Mouse (Mus musculus) midbrain, embryonic 11.5 days (tissue): ENCODE data around the gene C530008M17Rik. TPM values are rescaled to one million over a fixed set of nuclear protein-coding genes. Genes with fewer than 3 reads are reported as not detected.
A peak's percentile ranks its signal among the peaks of the same experiment; 100 is the strongest.

Experiments used
- ATAC-seq: fragments of 200-750 bp; cut with Nextera tagmentation; 2 replicates; pipeline ENCODE4 v1.8.0; 2017; ENCODE audit warnings: moderate TSS enrichment, moderate library complexity; ENCODE audit not compliant: low FRiP score
- DNase-seq: peaks from one replicate; pipeline ENCODE4 v3.0.0; 2015; ENCODE audit warnings: low spot score; ENCODE audit errors: missing footprints
- H3K27ac ChIP-seq: fragments of 300-500 bp; sonication (generic); 2 replicates; pipeline ENCODE4 v1.5.1; 2014; ENCODE audit warnings: low read depth, low read length
- H3K27me3 ChIP-seq: fragments of 300-500 bp; sonication (generic); 2 replicates; pipeline ENCODE4 v1.6.1; 2014; ENCODE audit warnings: mild to moderate bottlenecking, low read length, moderate library complexity, mixed read lengths; ENCODE audit not compliant: control insufficient read depth, insufficient read depth
- H3K36me3 ChIP-seq: fragments of 300-500 bp; sonication (generic); 2 replicates; pipeline ENCODE4 v1.6.1; 2014; ENCODE audit warnings: mild to moderate bottlenecking, low read length, moderate library complexity, mixed read lengths; ENCODE audit not compliant: control insufficient read depth, insufficient read depth
- H3K4me1 ChIP-seq: fragments of 300-500 bp; sonication (generic); 2 replicates; pipeline ENCODE4 v1.6.1; 2014; ENCODE audit warnings: low read length; ENCODE audit not compliant: control insufficient read depth, insufficient read depth
- H3K4me2 ChIP-seq: fragments of 300-500 bp; sonication (generic); 2 replicates; pipeline ENCODE4 v1.6.1; 2014; ENCODE audit warnings: mild to moderate bottlenecking, moderate library complexity
- H3K4me3 ChIP-seq: fragments of 300-500 bp; sonication (generic); 2 replicates; pipeline ENCODE4 v1.5.1; 2014; ENCODE audit warnings: low read depth, low read length
- H3K9ac ChIP-seq: fragments of 300-500 bp; sonication (generic); 2 replicates; pipeline ENCODE4 v1.6.1; 2014; ENCODE audit warnings: low read length
- H3K9me3 ChIP-seq: fragments of 300-500 bp; sonication (generic); 2 replicates; pipeline ENCODE4 v1.6.1; 2016; ENCODE audit warnings: low read length; ENCODE audit not compliant: control insufficient read depth
- WGBS: fragments of 180-500 bp; shearing (Covaris S2); extraction: QIAGEN DNeasy Blood & Tissue Kit; methylation state at CpG from one replicate; pipeline ENCODE4 v1.1.7; 2014; 5-methylcytosine and 5-hydroxymethylcytosine counted together
- polyA plus RNA-seq: library from polyadenylated mRNA; unstranded; fragments of >200 nt; fragmentation: Nextera tagmentation; extraction: Ambion mirVana; gene quantifications from 2 replicates; pipeline ENCODE4 v1.2.1, GENCODE M21; 2014

The C530008M17Rik gene
- polyA plus RNA-seq, 1 experiment from 2014 or later, result 33.0 TPM

DNA sequence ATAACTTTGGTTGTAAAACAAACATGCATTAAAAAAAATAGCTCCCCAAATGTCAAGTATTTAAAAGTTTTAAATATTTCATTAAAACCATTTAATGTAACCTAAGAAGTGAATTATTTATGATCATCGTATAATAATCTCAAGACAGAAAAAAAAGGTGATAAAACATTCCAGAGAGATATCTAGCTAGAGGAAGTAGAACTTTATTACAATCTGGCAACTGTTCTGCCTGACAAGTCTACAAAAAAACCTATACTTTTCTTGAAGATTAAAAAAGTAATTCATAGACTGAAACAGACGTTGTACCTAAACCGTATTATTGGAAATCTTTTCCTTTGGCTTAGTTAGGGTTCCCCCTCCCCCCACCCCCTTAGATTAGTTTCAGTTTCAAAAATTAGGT, 50.8 kb downstream of the C530008M17Rik start:
- 98% methylated on average over 3 of the region's 3 CpGs for whole genome bisulfite sequencing
- no peaks in the 10 kb centered on the region for H3K9me3 ChIP-seq
- H3K4me3 ChIP-seq, result no peak overlapping the region
- no peak for DNase-seq
- no peak overlapping the region for H3K4me2 ChIP-seq
- H3K27ac ChIP-seq, result no peak overlapping the region
- ATAC-seq, result no peak
- peaks cover 4% of the 10 kb centered on the region; the same call in 1 of the 2 replicates for H3K4me1 ChIP-seq
- no peaks in the 10 kb centered on the region for H3K27me3 ChIP-seq
- no peak overlapping the region for H3K9ac ChIP-seq
- no peaks in the 10 kb centered on the region; the same call in 1 of the 2 replicates for H3K36me3 ChIP-seq

DNA sequence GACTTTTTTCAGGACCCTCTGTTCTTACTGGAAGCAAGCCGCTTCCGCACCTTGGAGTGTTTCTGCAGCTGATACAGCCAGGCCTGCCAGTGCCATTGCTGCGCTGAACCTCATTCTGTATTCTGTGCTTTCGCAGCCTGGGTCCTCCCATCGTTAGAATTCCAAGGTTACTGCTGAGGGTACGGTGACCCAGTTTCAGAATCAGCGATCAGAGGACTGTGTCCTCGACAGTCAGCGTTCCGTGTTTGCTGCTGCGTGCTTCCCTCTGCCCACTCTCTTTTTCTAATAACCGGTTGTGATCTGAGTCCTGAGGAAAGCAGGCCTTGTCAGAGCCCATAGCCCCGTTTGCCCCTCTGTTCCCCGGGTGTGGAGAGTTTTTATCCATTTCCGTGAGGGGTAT, 51.7 kb downstream of the C530008M17Rik start:
- no peak overlapping the region for H3K9ac ChIP-seq
- H3K4me3 ChIP-seq, result no peak overlapping the region
- H3K4me1 ChIP-seq, result no peaks in the 10 kb centered on the region
- 86% methylated on average over 15 of the region's 15 CpGs for WGBS
- H3K9me3 ChIP-seq, result no peaks in the 10 kb centered on the region
- ATAC-seq (no peak), DNase-seq (no peak)
- no peak overlapping the region for H3K27ac ChIP-seq
- no peaks in the 10 kb centered on the region for H3K27me3 ChIP-seq
- H3K4me2 ChIP-seq, result no peak overlapping the region
- no peaks in the 10 kb centered on the region; the same call in 1 of the 2 replicates for H3K36me3 ChIP-seq

DNA sequence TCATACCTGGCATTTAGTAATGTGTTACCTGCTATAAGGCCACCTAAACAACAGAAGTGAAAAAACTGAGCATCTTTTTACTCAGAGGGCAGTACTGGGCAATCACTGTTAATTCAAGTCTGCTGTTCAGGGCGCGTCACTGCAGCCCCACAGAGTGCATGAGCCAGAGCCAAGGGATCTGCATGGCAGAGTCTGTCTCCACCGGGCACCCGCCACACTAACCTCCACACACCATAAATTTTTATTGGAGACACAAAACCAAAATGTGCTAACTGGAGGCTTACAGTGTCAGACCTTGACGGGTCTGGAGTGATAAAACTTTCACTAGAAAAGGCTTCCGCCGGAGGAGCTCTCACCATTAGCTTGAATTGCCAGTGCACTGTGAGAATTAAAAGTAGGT, 57.4 kb downstream of the C530008M17Rik start:
- H3K27ac ChIP-seq, result no peak overlapping the region
- no peaks in the 10 kb centered on the region for H3K36me3 ChIP-seq
- no peaks in the 10 kb centered on the region for H3K27me3 ChIP-seq
- no peaks in the 10 kb centered on the region for H3K4me1 ChIP-seq
- no peaks in the 10 kb centered on the region for H3K9me3 ChIP-seq
- no peak overlapping the region for H3K4me2 ChIP-seq
- no peak overlapping the region for H3K4me3 ChIP-seq
- no peak for ATAC-seq
- H3K9ac ChIP-seq, result no peak overlapping the region
- 93% methylated on average over 7 of the region's 7 CpGs for WGBS
- DNase-seq, result no peak

DNA sequence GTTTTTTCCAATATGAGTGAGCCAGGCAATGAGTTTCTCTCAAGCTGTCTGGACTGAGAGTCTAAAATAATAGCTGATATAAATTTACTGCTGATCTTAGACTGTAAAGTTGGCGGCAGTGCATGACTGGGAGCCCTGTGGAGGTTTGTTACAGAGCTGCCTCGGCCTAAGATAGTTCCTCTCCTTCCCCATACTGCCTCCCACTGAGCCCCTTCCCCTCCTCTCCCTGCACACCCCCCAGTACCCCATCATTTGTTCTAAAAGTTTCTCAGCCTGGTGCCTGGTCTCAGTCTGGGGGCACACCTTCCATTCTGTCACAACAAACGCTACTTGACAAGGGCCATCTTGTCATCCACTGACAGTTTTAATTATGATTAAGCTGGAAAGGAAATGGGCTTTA, 63.6 kb downstream of the C530008M17Rik start:
- H3K27me3 ChIP-seq, result no peaks in the 10 kb centered on the region
- DNase-seq (peak; percentile 41), ATAC-seq (no peak)
- 0 out of 2 replicates have a peak, but pooled peaks cover 2% of the 10 kb centered on the region for H3K36me3 ChIP-seq
- no peaks in the 10 kb centered on the region for H3K4me1 ChIP-seq
- no peaks in the 10 kb centered on the region; the same call in 1 of the 2 replicates for H3K9me3 ChIP-seq
- no peak overlapping the region for H3K27ac ChIP-seq
- H3K9ac ChIP-seq, result no peak overlapping the region
- WGBS, result 75% methylated on average over 3 of the region's 3 CpGs
- H3K4me3 ChIP-seq, result no peak overlapping the region
- no peak overlapping the region for H3K4me2 ChIP-seq

DNA sequence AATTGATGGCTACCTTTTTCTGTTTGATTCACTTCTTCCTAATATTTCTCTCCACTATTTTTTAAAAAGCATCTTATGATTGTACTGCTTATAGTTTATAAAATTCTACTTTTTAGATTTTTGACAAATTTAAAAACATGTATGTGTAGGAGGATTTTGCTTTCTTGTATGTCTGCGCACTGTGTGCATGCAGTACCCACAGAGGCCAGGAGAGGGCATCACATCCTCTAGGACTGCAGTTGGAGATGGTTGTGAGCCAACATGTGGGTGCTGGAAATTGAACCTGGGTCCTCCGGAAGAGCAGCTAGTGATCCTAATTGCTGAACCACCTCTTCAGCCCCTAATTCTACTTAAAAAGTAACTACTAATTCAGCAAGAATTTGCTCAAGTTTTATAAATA, 68.6 kb downstream of the C530008M17Rik start:
- 97% methylated on average over 2 of the region's 2 CpGs for WGBS
- 0 out of 2 replicates have a peak, but pooled peaks cover 2% of the 10 kb centered on the region for H3K36me3 ChIP-seq

DNA sequence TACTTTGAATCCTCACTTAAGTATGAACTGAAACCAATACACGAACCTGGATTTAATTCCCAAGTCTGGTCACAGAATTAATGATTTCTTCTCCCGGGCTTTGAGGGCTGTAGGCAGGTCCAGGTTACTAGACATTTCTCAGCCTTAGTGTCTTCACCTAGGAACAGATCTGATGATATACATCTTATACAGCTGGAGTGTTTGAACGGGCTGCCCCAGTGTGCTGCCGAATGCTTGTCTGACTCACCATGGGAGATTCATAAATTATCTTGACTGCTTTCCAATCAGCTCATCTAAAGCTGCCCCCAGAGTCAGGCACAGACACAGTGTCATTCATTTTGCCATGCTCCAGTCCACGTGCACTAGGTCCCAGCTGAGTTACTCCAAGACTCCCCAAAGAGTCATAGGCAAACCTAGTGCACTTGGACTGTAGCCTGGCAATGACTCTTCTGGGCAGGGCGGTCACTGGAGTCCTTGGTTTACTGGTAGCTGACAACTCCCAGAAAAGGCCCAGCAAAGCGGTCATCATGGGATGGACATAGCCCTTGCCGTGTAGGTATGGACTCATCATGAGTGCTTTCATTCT, 70.3 kb downstream of the C530008M17Rik start:
- H3K9ac ChIP-seq, result no peak overlapping the region
- DNase-seq (no peak), ATAC-seq (no peak)
- H3K4me2 ChIP-seq, result no peak overlapping the region
- H3K27me3 ChIP-seq, result no peaks in the 10 kb centered on the region
- H3K4me3 ChIP-seq, result no peak overlapping the region
- H3K9me3 ChIP-seq, result no peaks in the 10 kb centered on the region; the same call in 1 of the 2 replicates
- H3K27ac ChIP-seq, result no peak overlapping the region
- 94% methylated on average over 8 of the region's 8 CpGs for WGBS
- H3K4me1 ChIP-seq, result no peaks in the 10 kb centered on the region
- 0 out of 2 replicates have a peak, but pooled peaks cover 2% of the 10 kb centered on the region for H3K36me3 ChIP-seq

More for the DNA sequence above, 68.6 kb downstream of the C530008M17Rik start:
- H3K4me3 ChIP-seq, result no peak overlapping the region
- H3K9ac ChIP-seq, result no peak overlapping the region
- no peak overlapping the region for H3K4me2 ChIP-seq
- no peaks in the 10 kb centered on the region for H3K27me3 ChIP-seq
- ATAC-seq, result no peak
- DNase-seq, result no peak
- no peak overlapping the region for H3K27ac ChIP-seq
- no peaks in the 10 kb centered on the region; the same call in 1 of the 2 replicates for H3K9me3 ChIP-seq
- H3K4me1 ChIP-seq, result no peaks in the 10 kb centered on the region

DNA sequence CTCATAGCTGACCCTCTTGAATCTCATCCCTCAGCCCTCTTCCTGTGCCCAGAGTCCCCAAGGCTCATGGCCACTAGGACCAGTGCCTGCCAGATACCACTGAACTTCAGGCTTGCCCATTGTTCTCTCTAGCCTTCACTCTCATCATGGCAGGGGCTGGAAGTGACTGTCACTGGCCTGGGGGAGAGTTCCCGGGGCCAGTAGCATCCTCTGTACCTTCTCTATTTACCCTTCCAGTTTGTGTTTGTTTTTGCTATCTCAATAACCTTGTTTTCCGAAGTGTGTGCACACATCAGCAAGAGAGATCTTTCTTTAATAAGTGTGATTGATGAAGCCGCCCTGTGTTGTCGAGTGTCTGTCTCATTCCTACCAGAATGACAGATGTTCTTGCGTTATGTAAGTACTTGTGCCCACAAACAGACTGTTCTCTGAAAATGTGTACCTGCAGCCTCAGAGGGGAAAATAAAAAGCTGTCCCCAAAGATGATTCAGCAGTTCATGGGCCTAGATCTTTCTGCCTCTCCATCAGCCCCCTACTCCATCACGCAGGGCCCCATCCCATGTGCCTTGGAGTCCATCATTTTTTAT, 76.8 kb downstream of the C530008M17Rik start:
- Histone ChIP-seq H3K4me1 (no peaks in the 10 kb centered on the region), H3K36me3 (no peaks in the 10 kb centered on the region), H3K4me2 (no peak overlapping the region), H3K9me3 (no peaks in the 10 kb centered on the region), H3K9ac (no peak overlapping the region), H3K4me3 (no peak overlapping the region), H3K27ac (no peak overlapping the region), H3K27me3 (no peaks in the 10 kb centered on the region)
- WGBS, result 89% methylated on average over 6 of the region's 6 CpGs
- DNase-seq (peak; percentile 72), ATAC-seq (no peak)

DNA sequence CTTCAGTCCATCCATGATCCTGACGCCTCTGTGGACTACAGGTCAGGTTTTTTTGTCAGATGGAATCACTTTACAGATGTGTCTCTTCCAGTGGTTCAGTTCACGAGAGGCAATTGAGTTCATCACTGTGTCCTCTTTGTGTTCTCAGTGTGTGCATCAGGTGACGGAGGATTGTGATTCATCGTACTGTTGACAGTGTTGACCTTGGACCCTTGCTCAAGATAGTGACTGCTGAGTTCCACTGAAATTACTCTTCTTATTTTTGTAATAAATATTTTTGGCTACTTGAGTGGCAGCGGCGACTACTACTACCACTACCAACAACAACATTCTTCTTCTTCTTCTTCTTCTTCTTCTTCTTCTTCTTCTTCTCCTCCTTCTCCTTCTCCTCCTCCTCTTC, 85.2 kb downstream of the C530008M17Rik start:
- Histone ChIP-seq H3K4me3 (no peak overlapping the region), H3K27ac (no peak overlapping the region), H3K4me2 (no peak overlapping the region), H3K4me1 (no peaks in the 10 kb centered on the region), H3K9ac (no peak overlapping the region), H3K27me3 (no peaks in the 10 kb centered on the region), H3K9me3 (no peaks in the 10 kb centered on the region), H3K36me3 (no peaks in the 10 kb centered on the region)
- no peak for DNase-seq
- ATAC-seq, result no peak
- 93% methylated on average over 6 of the region's 6 CpGs for WGBS

DNA sequence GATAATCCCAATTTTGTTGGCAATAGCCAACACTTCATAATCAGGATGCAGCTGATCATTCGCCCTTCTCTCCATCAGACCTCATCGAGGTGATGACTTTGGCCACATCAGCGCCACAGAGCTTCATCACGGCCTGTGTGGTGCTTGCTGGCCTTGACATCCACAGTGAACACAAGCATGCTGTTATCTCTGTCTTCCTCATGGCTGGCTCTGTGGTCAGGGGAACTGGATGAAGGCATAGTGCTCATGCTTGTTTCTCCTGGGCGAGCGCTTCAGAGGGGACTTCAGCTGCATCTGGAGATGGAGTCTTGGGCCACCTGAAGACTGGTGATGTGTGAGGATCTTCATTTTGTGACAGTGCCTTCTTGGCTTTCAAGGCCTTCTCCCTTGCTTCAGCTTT, 85.8 kb downstream of the C530008M17Rik start:
- no peaks in the 10 kb centered on the region for H3K36me3 ChIP-seq
- no peaks in the 10 kb centered on the region for H3K9me3 ChIP-seq

More for the DNA sequence above, 85.8 kb downstream of the C530008M17Rik start:
- no peak overlapping the region for H3K4me2 ChIP-seq
- H3K9ac ChIP-seq, result no peak overlapping the region
- no peak overlapping the region for H3K4me3 ChIP-seq
- ATAC-seq (no peak), DNase-seq (no peak)
- H3K27me3 ChIP-seq, result no peaks in the 10 kb centered on the region
- no peak overlapping the region for H3K27ac ChIP-seq
- 97% methylated on average over 6 of the region's 6 CpGs for WGBS
- no peaks in the 10 kb centered on the region for H3K4me1 ChIP-seq
